Mouse (Mus musculus): Measurements from ENCODE around the gene Ankrd17.
"Not testable (repeated sequence)": the region's sequence is repeated elsewhere in the genome, so short reads cannot be mapped to it uniquely, and the experiment has no call there.

The Ankrd17 gene

GRCm38 (mm10) chr5:90338177-90339091, 27.9 kb downstream of the Ankrd17 start:
- no peak for DNase-seq (ENCODE audit: low read depth, low spot score)

DNA sequence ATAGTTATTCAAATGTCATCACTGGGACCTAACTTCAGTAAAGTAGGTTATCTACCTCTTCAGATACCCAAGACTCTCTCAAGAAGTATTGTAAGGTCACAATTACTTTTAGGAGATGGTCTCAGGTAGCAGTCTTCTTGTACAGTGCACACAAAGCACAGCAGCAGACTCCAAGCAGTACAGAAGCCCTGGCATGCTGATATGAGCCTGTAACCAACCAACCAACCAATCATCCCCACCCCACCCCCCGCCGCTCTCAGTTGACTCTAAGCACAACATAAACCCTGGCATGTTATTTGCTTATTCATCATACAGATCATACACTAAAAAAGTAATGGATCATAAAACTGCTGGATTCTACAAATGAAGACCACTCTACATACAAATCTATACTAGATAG, 33.9 kb downstream of the Ankrd17 start:
- DNase-seq (ENCODE audit: low read depth, low spot score), result no peak

DNA sequence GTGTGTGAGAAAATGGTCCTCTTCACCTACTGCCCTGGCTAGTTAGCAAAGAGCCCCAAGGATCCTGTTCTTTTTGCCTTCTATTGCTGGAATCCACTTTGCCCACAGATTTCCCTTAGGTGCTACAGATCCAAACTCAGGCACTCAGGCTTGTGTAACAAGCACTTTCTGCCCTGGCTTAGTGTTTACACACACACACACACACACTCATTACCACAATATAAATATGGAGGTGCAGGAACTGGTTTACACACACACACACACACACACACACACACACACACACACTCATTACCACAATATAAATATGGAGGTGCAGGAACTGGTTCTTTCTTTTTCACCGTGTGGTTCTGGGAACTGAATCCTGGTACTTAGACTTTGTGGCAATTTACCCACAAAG, 35.3 kb downstream of the Ankrd17 start:
- no peak for DNase-seq (ENCODE audit: low read depth, low spot score)

DNA sequence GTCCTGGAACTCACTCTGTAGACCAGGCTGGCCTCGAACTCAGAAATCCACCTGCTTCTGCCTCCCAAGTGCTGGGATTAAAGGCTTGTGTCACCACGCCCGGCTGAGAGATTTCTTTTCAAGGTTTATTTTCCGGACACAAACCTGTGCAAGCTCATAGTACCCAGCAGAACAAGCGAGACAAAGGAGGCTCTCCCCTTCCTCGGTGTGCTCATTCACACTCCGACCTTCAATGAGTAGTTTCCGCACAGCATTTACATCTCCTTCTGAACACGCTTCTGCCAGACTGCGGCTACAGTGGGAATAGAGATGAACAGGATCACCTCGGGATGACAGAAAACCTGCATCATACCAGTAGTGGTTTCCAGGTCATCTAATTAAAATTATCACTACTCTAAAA, 68.0 kb downstream of the Ankrd17 start:
- no peak for DNase-seq (ENCODE audit: low read depth, low spot score)

DNA sequence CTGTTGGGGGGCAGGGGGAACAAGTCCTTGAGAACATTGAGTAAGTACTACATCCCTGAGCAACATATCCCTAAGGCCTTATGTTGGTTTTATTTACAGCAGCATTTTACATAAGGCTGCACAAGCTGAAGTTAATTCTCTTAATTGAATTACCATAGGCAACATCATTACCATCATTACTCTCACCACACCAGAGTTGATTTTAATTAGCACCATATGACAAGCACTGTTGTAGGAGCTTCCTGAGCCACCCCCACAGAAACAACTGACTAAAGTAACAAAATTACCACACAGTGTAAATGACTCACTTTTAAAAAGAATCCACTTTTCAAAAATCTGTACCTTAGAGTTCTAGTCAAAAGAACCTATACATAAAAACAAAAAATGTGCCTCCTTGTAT, 76.5 kb downstream of the Ankrd17 start:
- no peak for DNase-seq (ENCODE audit: low read depth, low spot score)

DNA sequence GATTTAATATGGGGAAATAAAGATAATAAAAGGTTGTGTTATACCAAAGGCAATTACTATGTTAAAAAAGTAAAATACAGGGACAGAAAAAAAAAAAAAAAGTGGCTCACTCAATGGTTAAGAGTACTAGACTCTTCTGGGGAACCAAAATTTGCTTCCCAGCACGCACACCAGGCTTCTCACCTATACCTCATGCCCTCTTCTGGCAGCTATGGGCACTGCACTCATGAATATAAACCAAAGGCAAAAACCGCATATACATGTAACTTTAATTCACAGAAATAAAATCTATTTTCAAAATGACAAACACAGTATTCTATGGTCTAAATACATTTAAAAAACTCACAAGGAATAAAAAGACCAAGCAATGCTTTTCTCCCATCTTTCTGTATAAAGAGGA, 79.8 kb downstream of the Ankrd17 start:
- DNase-seq (ENCODE audit: low read depth, low spot score), result peak; percentile 73

DNA sequence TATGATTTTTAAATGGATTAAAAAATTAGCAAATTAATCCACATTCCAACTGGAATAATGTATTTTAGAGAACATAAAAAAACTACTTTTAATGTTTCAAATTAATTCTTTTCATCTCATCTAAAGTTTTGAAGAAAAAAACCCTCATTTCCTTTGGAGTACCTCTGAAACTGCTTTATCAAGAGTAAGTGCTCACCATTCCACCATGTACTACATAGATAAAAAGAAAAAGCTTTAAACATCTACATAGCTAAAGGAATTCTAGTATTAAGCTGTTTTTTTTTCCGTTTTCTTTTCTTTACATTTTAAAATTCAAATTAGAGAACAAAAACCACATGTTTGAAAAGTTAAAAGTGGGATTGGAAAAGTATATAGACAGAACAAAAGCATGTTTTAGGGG, 86.3 kb downstream of the Ankrd17 start:
- DNase-seq (ENCODE audit: low read depth, low spot score), result no peak

DNA sequence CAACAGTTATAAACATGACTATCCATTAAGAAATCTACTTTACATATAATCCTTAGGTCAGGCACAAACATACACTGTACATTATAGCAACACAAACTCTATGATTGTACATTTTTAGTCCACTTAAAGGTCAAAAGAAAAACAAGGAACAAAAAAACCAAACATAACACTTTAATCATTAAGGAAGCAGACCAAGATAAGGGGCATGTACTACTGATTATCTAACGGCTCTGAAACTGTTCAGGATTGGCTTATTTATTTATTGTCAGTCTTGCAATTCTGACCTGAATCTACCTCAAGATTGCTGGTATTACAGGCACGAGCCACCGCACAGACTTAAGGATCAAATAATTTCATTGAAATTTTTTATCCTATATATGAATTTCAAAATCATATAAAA, 87.0 kb downstream of the Ankrd17 start:
- DNase-seq (ENCODE audit: low read depth, low spot score), result no peak

DNA sequence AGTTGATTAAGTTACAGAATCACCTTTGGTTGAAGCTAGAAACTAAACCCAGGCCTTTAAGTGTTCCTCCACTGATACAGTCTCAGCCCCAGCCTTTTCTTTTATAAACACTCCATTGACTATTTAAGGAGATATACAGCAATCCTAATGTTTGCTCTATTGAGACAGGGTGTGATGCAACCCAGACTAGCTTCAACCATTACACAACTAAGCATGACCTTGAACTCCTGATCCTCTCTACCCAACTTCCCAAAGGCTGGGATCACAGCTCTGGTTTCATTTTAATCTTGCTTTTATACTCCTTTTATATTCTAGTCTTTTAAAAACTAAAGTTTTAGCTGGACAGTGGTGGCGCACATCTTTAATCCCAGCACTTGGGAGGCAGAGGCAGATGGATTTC, 88.9 kb downstream of the Ankrd17 start:
- no peak for DNase-seq (ENCODE audit: low read depth, low spot score)

DNA sequence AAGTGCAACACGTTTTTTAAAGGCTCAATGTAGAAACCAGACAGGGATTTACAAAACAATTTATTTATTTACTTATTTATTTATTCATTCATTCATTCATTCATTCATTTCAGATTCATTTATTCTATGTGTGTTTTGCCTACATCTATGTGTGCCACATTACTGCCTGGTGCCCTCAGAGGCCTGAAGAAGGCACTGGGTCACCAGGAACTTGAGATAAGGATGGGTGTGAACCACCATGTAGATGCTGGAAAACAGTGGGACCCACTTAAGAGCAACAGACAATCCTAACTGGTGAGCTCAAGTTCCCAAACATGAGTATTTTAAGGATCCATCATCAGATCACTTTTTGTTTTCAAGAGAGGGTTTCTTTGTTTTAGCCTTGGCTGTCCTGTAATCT, 91.6 kb downstream of the Ankrd17 start:
- no peak for DNase-seq (ENCODE audit: low read depth, low spot score)

GRCm38 (mm10) chr5:90262230-90262629, 104.1 kb downstream of the Ankrd17 start:
- not testable (repeated sequence) for DNase-seq (ENCODE audit: low read depth, low spot score)

- DNase-seq (ENCODE audit: low read depth, low spot score), result no peak
Measured at GRCm38 (mm10) chr5:90257023-90257422, 109.4 kb downstream of the Ankrd17 start.

DNA sequence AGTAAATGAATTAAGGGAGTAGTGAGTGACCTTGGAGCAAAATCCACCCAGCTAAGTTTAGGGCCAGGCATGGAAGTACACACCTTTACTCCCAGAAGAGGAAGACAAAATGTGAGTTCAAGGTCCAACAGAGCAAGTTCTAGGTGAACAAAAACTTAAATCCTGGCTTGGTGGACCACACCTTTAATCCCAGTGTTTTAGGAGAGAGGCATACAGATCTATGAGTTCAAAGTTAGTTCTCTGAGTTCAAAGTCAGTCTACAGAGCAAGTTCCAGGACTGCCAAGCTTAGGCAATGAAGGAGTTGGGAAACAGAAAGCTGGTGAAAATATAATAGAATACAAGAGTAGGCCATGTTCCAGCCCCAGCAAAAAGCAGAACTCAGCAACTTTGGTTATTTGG, 118.9 kb downstream of the Ankrd17 start:
- no peak for DNase-seq (ENCODE audit: low read depth, low spot score)

DNA sequence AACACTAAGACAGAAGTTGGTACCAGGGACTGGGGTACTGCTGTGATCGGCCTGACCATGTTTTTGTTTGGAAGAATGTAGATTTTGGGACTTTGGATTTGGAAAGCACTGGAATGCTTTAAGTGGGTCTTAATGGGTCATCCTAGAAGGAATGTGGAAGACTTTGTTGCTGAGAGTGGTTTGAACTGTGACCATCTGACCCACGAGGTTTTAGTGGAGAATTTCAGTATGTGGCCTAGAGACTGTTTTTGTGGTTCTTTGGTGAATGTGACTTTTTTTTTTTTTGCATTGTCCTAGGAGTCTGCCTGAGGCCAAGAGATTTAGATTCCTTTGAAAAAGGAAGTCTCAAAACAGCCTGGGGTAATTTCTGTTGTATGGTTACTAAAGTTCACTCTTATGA, 119.4 kb downstream of the Ankrd17 start:
- peak; percentile 47 for DNase-seq (ENCODE audit: low read depth, low spot score)

- DNase-seq (ENCODE audit: low read depth, low spot score), result peak; percentile 22
Measured at GRCm38 (mm10) chr5:90246567-90246966, 119.8 kb downstream of the Ankrd17 start.

DNA sequence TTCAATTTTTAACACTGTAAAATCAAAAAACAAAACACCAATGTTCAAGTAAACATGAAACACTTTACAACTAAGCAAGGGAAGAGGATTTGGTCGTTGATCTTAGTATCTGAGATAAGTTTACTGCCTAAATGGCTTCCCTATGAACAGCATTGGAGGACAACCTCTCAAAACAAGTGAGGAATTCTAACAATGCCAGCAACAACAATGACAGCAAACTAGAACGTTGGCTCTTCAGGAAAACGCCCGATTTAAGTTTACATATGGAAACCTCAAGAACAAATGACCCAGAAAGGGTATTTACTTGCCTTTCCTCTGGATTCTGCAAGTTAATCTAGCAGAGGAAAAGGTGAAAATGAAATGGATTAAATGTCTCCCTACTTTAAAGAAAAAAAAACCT, 121.0 kb downstream of the Ankrd17 start:
- DNase-seq (ENCODE audit: low read depth, low spot score), result no peak

DNA sequence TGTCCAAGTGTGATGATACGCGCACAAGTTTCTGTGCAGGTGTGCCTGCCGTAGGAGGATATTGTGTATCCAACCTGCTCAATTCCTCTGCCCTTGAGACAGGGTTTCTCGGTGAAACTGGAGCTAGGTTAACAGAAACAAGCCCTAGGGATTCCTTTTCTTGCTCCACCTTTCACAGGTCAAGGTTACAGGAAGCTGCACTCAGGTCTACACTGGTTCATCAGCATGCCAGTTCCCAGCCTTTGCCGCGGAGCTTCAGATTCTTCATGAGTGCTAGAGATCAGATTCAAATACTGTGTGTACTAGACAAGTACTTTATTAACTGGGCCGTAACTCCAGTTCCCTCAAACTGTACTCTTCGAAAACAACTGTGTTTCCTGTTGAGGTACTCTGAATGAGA, 131.2 kb downstream of the Ankrd17 start:
- DNase-seq (ENCODE audit: low read depth, low spot score), result no peak

DNA sequence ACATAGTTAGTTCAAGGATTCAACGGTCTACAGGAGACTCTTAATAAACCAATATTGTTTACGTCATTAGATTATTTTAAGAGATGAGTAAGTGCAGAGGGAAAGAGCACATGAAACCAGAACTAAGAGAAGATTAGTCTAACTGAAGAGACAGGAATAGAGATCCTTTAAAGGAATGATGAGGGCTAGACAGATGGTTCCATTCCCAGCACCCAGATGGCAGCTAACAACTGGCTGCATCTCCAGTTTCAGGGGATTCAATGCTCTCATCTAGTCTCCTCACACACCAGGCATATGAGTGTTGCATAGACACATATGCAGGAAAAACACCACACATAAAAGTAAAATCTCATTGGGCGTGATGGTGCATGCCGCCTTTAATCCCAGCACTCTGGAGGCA, 133.1 kb downstream of the Ankrd17 start:
- no peak for DNase-seq (ENCODE audit: low read depth, low spot score)

- DNase-seq (ENCODE audit: low read depth, low spot score), result no peak
Measured at GRCm38 (mm10) chr5:90229760-90230159, 136.6 kb downstream of the Ankrd17 start.

- no peak for DNase-seq (ENCODE audit: low read depth, low spot score)
Measured at GRCm38 (mm10) chr5:90226696-90227095, 139.7 kb downstream of the Ankrd17 start.

DNA sequence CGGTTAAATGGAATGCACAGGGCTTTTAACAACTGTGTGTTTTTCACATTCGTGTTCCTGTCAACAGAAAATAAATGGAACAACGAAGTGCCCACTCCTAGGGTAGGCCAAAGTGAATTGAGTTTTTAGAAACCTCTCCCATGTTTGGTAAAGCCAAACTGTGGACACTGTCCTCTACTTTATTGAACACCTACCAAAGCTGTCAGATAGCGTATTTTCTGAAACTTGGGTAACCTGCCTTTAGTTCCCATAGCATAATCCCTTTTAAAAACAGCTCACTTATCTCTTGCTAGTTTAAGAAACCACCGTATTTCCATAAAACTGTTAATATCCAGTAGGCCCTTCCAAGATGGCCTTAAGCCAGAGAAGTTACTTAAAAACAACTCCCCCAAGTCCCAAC, 141.6 kb downstream of the Ankrd17 start:
- DNase-seq (ENCODE audit: low read depth, low spot score), result peak; percentile 43

DNA sequence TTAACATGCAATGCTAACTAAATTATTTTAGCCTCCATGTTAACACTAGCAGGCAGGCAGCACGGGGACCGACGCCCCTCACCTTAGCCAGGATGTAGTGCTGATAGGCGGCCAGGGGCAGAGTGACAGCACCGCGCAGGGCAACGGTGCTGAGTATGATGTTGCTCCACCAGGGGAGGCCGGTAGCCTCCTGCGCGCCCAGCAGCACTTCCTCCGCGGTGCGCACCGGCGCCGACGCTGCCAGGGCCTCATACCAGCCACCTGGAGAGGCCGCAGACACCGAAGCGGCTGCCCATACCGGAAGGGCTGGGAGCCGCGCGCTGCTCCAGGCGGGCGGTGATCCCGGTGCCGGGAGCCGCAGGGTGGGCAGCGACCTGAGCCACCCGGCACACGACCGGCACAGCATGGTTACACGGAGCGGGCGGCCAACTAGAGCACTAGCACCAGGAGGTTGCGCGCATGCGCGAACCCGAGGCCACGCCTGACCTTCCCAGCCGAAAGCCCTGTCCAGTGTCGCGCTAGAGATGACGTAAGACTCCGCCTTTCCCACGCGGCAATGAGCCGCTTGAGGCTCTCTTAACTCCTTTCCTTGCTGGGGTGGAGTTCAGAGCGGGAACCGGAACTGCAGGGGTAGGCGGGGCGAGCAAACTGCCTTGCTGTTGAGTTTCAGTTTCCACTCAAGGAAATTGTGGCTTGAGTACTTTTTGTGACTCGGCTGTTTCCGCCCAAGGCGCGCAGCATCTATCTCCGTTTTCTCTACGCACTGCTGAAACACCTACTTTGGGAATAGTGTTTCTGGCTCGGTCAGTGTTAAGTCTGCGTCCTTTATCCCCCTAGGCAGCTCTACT, 142.6 kb downstream of the Ankrd17 start, which contains the start of gene Cox18:
Gene Cox18, minus strand, starts transcription at position 468 of the 848 bp plus-strand sequence.
- peak; percentile 100 for DNase-seq (ENCODE audit: low read depth, low spot score)

DNA sequence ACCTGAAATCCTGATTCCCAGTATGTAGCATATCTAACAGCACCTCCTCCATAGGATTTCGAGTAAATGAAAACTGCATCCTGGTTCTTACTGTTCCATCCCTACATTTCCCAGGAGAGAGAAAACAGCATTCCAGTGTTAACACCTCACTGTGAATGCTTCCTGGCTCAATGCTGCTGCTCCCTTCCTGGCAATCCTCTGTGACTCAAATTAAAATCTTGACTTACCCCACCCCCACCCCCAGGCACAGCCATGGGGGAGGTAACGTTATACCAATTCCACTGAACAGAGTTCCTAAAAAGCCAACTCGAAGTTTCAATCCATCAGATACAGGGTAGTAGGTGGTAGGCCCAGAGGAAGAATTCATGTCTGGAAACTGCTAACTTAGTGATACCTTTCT, 143.4 kb downstream of the Ankrd17 start:
- DNase-seq (ENCODE audit: low read depth, low spot score), result peak; percentile 76
